Mouse (Mus musculus) NIH3T3 (cell line): ENCODE measurements at regions not wholly inside any gene's neighbourhood (a gene's known extent, or its start where the extent isn't known, plus 50 kb on each side); places are given as distances from the start of the nearest gene placed in this dataset.

Experiments
- DNase-seq: peaks from one replicate; pipeline ENCODE4 v3.0.0-alpha.2; 2012; ENCODE audit warnings: low read depth

GRCm38 (mm10) chr1:112486046-112486445 is 621.3 kb upstream of the Dsel start:
- peak; percentile 51 for DNase-seq

- DNase-seq = peak; percentile 70
Observed at GRCm38 (mm10) chr1:112456047-112456446, 591.3 kb upstream of the Dsel start.

- peak; percentile 43 for DNase-seq
Observed at GRCm38 (mm10) chr1:112452390-112452789, 587.7 kb upstream of the Dsel start.

GRCm38 (mm10) chr1:112451622-112452021 is 586.9 kb upstream of the Dsel start:
- DNase-seq = peak; percentile 49

GRCm38 (mm10) chr1:112439109-112439508 is 574.4 kb upstream of the Dsel start:
- no peak for DNase-seq

GRCm38 (mm10) chr1:112416350-112417083 is 551.8 kb upstream of the Dsel start:
- DNase-seq = no peak

- DNase-seq = peak; percentile 16
Observed at GRCm38 (mm10) chr1:112388807-112389206, 524.1 kb upstream of the Dsel start.

GRCm38 (mm10) chr1:112384015-112384414 is 519.3 kb upstream of the Dsel start:
- DNase-seq = no peak

- DNase-seq = peak; percentile 54
Observed at GRCm38 (mm10) chr1:112379651-112380264, 515.0 kb upstream of the Dsel start.

- DNase-seq = peak; percentile 74
Observed at GRCm38 (mm10) chr1:112378660-112379059, 513.9 kb upstream of the Dsel start.

- DNase-seq = no peak
Observed at GRCm38 (mm10) chr1:112355816-112356215, 491.1 kb upstream of the Dsel start.
